Mouse (Mus musculus): ENCODE measurements around the gene Hist1h2bb. TPM values are rescaled to one million over a fixed set of nuclear protein-coding genes. Genes with fewer than 3 reads are reported as not detected.
"Not testable (repeated sequence)": the region's sequence is repeated elsewhere in the genome, so short reads cannot be mapped to it uniquely, and the experiment has no call there.

The Hist1h2bb gene
- polyA plus RNA-seq, 1 experiment from 2014 or later: 2.1 TPM

DNA sequence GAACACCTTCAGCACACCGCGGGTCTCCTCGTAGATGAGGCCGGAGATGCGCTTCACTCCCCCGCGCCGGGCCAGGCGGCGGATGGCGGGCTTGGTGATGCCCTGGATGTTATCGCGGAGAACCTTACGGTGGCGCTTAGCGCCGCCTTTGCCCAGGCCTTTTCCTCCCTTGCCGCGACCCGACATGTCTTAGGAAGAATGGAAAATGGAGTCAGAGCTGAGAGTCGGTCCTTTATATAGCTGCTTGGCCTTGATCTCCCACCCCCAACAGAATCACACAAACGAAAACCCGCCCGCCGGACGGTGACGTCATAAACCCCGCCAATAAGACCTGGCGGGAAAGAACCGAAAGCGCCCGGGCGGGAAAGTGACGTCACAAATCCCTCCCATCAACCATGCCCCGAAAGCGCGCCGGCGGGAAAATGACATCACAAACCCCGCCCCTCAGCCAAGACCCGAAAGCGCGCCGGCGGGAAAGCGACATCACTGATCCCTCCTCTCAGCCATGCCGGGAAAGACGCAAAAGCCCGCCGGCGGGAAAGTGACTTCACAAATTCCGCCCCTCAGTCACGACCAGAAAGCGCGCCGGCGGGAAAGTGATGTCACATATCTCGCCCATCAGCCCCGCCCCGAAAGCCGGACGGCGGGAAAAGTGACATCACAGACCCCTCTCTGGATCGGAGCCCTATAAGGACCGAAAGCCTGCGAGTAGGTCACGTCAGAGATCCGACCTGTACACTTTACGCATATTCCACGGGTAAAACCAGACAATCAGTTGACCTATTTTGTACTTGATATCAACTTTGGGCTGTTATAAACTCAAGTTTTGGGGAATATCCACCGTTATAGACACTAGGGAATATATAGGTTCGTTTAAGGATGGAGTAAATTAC, 14.7 kb downstream of the Hist1h2bb start, which contains the start of gene Hist1h4a:
Hist1h4a (minus strand) TSS at position 259 of the 893 bp plus-strand sequence.
- no peaks in the 10 kb centered on the region for H3K9me3 ChIP-seq (replicated peaks)
- peak within 1 kb of the TSS; percentile 96 for H3K27ac ChIP-seq (replicated peaks)
- H3K27me3 ChIP-seq: no peaks in the 10 kb centered on the region
- peak within 1 kb of the TSS; percentile 45 for H3K9ac ChIP-seq
- H3K36me3 ChIP-seq: no peaks in the 10 kb centered on the region
- H3K4me2 ChIP-seq (replicated peaks): peak within 1 kb of the TSS; percentile 84
- under 1% methylated on average over 68 of the region's 72 CpGs for WGBS
- peak; percentile 81 for ATAC-seq (ENCODE audit: insufficient number of reproducible peaks, low FRiP score, low TSS enrichment, low read depth)
- peak within 1 kb of the TSS; percentile 58 for H3K4me3 ChIP-seq (replicated peaks)
- H3K4me1 ChIP-seq: peaks cover 37% of the 10 kb centered on the region

DNA sequence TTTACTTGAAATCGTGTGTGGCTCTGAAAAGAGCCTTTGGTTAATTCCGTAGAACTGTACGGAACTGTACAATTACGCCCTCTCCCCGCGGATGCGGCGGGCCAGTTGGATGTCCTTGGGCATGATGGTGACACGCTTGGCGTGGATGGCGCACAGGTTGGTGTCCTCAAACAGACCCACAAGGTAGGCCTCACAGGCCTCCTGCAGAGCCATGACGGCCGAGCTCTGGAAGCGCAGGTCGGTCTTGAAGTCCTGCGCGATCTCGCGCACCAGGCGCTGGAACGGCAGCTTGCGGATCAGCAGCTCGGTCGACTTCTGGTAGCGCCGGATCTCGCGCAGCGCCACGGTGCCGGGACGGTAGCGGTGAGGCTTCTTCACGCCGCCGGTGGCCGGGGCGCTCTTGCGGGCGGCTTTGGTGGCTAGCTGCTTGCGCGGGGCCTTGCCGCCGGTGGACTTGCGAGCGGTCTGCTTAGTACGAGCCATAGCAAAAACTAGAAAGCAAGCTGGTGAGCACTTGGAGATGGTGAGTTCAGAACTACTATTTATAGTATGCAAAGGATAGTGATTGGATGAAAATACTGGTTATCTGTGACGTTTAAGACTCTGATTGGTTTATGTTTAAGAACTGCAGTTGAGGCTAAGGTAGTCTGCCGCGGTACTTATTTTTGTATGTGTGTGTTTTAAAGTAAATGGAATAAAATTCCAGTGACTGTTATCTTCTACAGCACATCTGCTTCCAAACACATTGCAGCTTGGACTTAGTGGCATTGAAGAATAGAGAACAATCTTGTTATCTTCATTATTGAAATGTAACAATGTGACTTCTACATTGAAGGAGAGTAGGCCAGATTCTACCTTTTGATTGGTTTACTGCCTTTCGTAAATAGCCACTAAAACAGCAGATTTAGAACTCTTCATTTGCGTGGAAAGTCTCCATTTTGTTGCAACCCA, 15.6 kb downstream of the Hist1h2bb start, which contains the start of gene Hist1h3a:
Hist1h3a (minus strand) TSS at position 516 of the 951 bp plus-strand sequence.
- peak within 1 kb of the TSS; percentile 84 for H3K4me2 ChIP-seq (replicated peaks)
- H3K4me3 ChIP-seq (replicated peaks): peak within 1 kb of the TSS; percentile 58
- H3K27ac ChIP-seq (replicated peaks): peak within 1 kb of the TSS; percentile 96
- H3K9ac ChIP-seq: peak within 1 kb of the TSS; percentile 29
- not testable (repeated sequence) for H3K9me3 ChIP-seq (replicated peaks); H3K36me3 ChIP-seq; H3K27me3 ChIP-seq
- under 1% methylated on average over 29 of the region's 52 CpGs for whole genome bisulfite sequencing
- H3K4me1 ChIP-seq: peaks cover 37% of the 10 kb centered on the region
- peak; percentile 63 for ATAC-seq (ENCODE audit: insufficient number of reproducible peaks, low FRiP score, low TSS enrichment, low read depth)

DNA sequence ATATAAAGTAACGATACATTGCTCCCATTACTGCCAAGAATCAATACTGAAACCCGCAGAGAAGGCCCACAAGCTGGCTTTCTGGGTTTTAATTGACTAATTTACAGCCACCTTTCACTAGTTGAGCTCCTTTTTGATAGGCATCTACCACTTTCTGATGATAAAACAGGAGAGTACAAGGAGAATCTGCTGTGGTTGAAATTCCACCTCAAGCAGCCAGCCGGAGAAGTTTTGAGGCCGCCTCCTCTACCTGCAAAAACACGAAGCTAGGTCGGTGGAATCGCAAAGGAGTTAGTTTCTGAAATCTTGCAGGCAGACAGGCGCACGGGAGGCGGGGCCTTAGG, 16.7 kb downstream of the Hist1h2bb start:
- Histone ChIP-seq H3K4me2 (replicated peaks) (peak overlapping the region; percentile 84), H3K4me3 (replicated peaks) (peak overlapping the region; percentile 58), H3K36me3 (no peaks in the 10 kb centered on the region), H3K27me3 (no peaks in the 10 kb centered on the region), H3K9ac (0 out of 2 replicates have a peak overlapping the region, but pooled peaks have one; percentile 21), H3K9me3 (replicated peaks) (no peaks in the 10 kb centered on the region), H3K27ac (replicated peaks) (peak overlapping the region; percentile 96), H3K4me1 (peaks cover 32% of the 10 kb centered on the region)
- WGBS: 2% methylated on average over 10 of the region's 10 CpGs
- no peak for ATAC-seq (ENCODE audit: insufficient number of reproducible peaks, low FRiP score, low TSS enrichment, low read depth)

DNA sequence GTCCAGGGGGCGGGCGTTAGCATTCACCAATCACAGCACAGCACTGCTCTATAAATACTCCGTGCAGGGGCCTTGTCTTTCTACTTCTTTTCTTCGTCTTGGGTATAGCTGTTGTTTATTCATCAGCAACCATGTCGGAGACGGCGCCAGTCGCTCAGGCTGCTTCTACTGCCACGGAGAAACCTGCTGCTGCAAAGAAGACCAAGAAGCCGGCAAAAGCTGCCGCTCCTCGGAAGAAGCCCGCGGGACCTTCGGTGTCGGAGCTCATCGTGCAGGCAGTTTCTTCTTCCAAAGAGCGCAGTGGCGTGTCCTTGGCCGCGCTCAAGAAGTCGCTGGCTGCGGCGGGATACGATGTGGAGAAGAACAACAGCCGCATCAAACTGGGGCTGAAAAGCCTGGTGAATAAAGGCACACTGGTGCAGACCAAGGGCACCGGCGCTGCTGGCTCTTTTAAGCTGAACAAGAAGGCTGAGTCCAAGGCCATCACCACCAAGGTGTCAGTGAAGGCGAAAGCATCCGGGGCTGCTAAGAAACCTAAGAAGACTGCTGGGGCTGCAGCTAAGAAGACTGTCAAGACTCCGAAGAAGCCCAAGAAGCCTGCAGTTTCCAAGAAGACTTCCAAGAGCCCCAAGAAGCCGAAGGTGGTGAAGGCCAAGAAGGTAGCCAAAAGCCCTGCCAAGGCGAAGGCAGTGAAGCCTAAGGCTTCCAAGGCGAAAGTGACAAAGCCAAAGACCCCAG, 17.2 kb downstream of the Hist1h2bb start, which contains the start of gene Hist1h1a:
Hist1h1a (plus strand) TSS at position 81 of the 738 bp plus-strand sequence.
- peak within 1 kb of the TSS; percentile 58 for H3K4me3 ChIP-seq (replicated peaks)
- H3K9me3 ChIP-seq (replicated peaks): no peaks in the 10 kb centered on the region
- peak within 1 kb of the TSS; percentile 84 for H3K4me2 ChIP-seq (replicated peaks)
- H3K27me3 ChIP-seq: no peaks in the 10 kb centered on the region
- no peaks in the 10 kb centered on the region for H3K36me3 ChIP-seq
- H3K4me1 ChIP-seq: peaks cover 32% of the 10 kb centered on the region
- peak within 1 kb of the TSS; percentile 96 for H3K27ac ChIP-seq (replicated peaks)
- H3K9ac ChIP-seq: peak within 1 kb of the TSS; percentile 47
- ATAC-seq (ENCODE audit: insufficient number of reproducible peaks, low FRiP score, low TSS enrichment, low read depth): peak; percentile 82
- 3% methylated on average over 34 of the region's 34 CpGs for WGBS

DNA sequence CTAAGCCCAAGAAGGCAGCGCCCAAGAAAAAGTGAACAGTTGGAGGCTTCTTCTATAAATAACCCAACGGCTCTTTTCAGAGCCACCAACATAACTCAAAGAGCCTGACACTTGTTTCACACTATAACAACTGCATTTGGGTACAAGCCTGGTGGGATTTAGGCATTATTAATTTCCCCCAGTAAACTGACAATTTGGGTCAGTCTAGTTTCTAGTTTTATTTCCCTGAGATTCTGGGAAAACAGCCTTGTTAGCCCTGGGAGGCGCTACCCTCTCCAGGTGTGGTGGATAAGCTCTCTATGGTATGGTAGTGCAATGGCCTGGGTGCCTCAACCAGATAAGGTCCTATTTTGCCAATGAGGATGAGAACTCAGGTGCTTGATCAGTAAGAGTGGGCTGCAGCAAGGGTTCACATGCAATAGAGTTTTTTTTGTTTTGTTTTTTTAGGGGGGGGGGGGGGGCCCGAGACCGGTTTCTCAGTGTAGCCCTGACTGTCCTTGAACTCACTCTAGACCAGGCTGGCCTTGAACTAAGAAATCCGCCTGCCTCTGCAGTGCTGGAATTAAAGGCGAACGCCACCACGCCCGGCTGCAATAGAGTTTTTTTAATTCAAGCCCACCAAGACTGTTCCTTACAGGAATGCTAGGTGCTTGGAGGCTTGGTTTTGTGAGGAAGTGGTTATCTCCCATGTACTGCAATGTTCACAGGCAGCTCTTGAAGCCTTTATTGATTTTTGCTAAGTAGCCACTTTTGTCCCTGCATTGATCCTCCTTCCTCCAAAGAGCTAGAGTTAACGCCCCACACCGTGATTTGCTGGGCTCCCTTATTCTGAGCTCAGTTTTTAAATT, 18.0 kb downstream of the Hist1h2bb start:
- Histone ChIP-seq H3K27me3 (no peaks in the 10 kb centered on the region), H3K4me2 (replicated peaks) (peak overlapping the region; percentile 84), H3K27ac (replicated peaks) (peak overlapping the region; percentile 96), H3K9ac (peak overlapping the region; percentile 47), H3K36me3 (no peaks in the 10 kb centered on the region), H3K4me1 (peaks cover 32% of the 10 kb centered on the region), H3K4me3 (replicated peaks) (peak overlapping the region; percentile 58), H3K9me3 (replicated peaks) (no peaks in the 10 kb centered on the region)
- 38% methylated on average over 12 of the region's 12 CpGs for WGBS
- ATAC-seq (ENCODE audit: insufficient number of reproducible peaks, low FRiP score, low TSS enrichment, low read depth): no peak

DNA sequence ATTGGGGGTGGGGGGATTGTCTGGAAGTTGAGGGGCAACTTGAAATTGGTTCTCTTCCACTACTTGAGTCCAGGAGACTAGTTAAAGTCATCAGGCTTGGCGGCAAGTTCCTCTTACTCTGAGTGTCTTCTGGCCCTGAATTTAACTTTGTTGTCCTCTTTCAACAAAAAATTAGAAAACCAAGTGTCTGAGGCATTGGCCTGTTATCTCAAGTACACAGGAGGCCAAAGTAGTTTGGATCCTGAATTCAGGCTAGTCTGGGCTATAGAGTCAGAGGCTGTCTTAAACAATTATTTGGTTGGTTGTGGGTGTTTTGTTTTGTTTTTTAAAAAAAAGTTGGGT, 18.6 kb downstream of the Hist1h2bb start:
- WGBS: 83% methylated on average over 1 of the region's 1 CpGs
- Histone ChIP-seq H3K27ac (replicated peaks) (no peak overlapping the region), H3K4me2 (replicated peaks) (peak overlapping the region; percentile 84; the same call in 1 of the 2 replicates), H3K4me3 (replicated peaks) (0 out of 2 replicates have a peak overlapping the region, but pooled peaks have one; percentile 4), H3K36me3 (no peaks in the 10 kb centered on the region), H3K9me3 (replicated peaks) (no peaks in the 10 kb centered on the region), H3K27me3 (no peaks in the 10 kb centered on the region), H3K9ac (no peak overlapping the region), H3K4me1 (peaks cover 29% of the 10 kb centered on the region)
- ATAC-seq (ENCODE audit: insufficient number of reproducible peaks, low FRiP score, low TSS enrichment, low read depth): no peak

DNA sequence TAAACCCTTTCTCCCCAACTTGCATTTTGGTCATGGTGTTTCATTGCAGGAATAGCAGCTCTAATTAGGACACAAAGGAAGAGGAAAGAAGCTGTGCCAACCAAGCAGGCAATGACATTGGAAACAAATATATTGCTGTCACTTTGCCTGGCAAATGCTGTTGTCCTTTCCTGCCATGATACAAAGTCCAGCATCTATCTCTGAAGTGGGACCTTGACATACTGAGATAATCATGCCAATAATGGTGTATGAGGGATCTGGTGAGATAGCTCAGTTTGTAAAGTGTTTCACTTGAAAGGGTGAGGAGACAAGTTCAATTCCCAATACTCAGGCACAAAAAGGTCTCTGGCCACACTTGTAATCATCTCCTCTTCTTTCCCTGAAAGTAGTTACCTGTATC, 20.2 kb downstream of the Hist1h2bb start:
- peaks cover 20% of the 10 kb centered on the region for H3K4me1 ChIP-seq
- no peak for ATAC-seq (ENCODE audit: insufficient number of reproducible peaks, low FRiP score, low TSS enrichment, low read depth)
- no peak overlapping the region for H3K4me3 ChIP-seq (replicated peaks)
- no peaks in the 10 kb centered on the region for H3K27me3 ChIP-seq
- H3K36me3 ChIP-seq: no peaks in the 10 kb centered on the region
- no peak overlapping the region for H3K4me2 ChIP-seq (replicated peaks)
- no peak overlapping the region for H3K27ac ChIP-seq (replicated peaks)
- H3K9me3 ChIP-seq (replicated peaks): no peaks in the 10 kb centered on the region
- H3K9ac ChIP-seq: no peak overlapping the region

DNA sequence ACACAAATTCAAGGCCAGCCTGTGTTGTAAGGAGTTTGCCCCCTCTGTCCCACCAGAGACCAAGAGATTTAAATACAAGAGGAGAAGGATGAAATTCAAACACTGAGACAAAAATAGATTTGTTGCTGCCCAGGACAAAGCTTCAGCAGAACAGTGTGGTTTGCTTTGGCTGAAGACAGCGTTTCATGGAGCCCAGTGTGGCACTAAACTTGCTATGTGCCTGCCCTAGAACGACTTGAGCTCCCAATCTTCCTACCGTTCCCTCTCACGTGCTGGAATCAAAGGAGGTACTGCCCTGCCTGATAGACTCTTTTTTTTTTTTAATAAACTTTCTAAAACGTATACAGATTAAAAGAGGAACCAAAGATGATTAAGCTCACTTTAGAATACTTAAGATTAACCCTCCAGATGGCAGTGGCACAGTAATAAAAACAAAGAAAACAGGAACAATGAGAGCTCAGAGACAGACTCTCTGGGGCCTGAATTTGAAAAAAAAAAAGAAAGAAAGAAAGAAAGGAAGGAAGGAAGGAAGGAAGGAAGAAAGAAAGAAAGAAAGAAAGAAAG, 22.4 kb downstream of the Hist1h2bb start:
- Histone ChIP-seq H3K4me1 (peaks cover 11% of the 10 kb centered on the region), H3K36me3 (no peaks in the 10 kb centered on the region), H3K4me2 (replicated peaks) (no peak overlapping the region), H3K27ac (replicated peaks) (no peak overlapping the region), H3K27me3 (no peaks in the 10 kb centered on the region), H3K9me3 (replicated peaks) (no peaks in the 10 kb centered on the region), H3K9ac (no peak overlapping the region), H3K4me3 (replicated peaks) (no peak overlapping the region)
- 45% methylated on average over 5 of the region's 5 CpGs for WGBS
- no peak for ATAC-seq (ENCODE audit: insufficient number of reproducible peaks, low FRiP score, low TSS enrichment, low read depth)

DNA sequence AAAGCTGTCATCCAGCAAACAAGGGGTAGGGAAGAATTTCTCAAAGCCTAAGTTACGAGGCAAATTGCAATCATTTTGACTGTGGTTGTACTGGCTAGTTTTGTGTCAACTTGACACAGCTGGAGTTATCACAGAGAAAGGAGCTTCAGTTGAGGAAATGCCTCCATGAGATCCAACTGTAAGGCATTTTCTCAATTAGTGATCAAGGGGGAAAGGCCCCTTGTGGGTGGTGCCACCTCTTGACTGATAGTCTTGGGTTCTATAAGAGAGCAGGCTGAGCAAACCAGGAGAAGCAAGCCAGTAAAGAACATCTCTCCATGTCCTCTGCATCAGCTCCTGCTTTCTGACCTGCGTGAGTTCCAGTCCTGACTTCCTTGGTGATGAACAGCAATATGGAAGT, 23.1 kb downstream of the Hist1h2bb start, which contains the start of gene Trim38:
Trim38 (plus strand) TSS at position 301 of the 400 bp plus-strand sequence.
- H3K4me1 ChIP-seq; H3K9me3 ChIP-seq (replicated peaks); H3K27ac ChIP-seq (replicated peaks); H3K36me3 ChIP-seq; H3K9ac ChIP-seq; H3K27me3 ChIP-seq; ATAC-seq (ENCODE audit: insufficient number of reproducible peaks, low FRiP score, low TSS enrichment, low read depth); H3K4me2 ChIP-seq (replicated peaks); H3K4me3 ChIP-seq (replicated peaks): not testable (repeated sequence)
- 84% methylated on average over 2 of the region's 2 CpGs for WGBS
